Mouse (Mus musculus): ENCODE results near the gene Fads2. TPM values are rescaled to one million over a fixed set of nuclear protein-coding genes. Genes with fewer than 3 reads are reported as not detected.

Fads2 gene
- total and polyA plus RNA-seq, 3 experiments, result 55.2 to 119 TPM; not detected in 1

- peak; percentile 59 for DNase-seq (ENCODE audit: low read depth, low spot score)
- Histone ChIP-seq H3K27me3 (ENCODE audit: control insufficient read depth in 1 of 2, insufficient read depth in 2 of 2, low read length in 2 of 2) (no peaks in the 10 kb centered on the region), H3K36me3 (ENCODE audit: control insufficient read depth in 1 of 2, insufficient read depth in 2 of 2, low read length in 2 of 2) (peaks cover 0 to 18% of the 10 kb centered on the region in 2 experiments; a peak in 2 of 4 replicates), H3K4me1 (ENCODE audit: control insufficient read depth in 1 of 2, insufficient read depth in 2 of 2, low read length in 2 of 2) (peaks cover 17 to 28% of the 10 kb centered on the region in 2 experiments), H3K4me3 (ENCODE audit: control insufficient read depth in 1 of 2, insufficient read depth in 1 of 2, low read depth in 2 of 2, low read length in 2 of 2) (peak overlapping the region in 1 of 2 experiments; percentile 32; a peak in 1 of 4 replicates), H3K27ac (ENCODE audit: control insufficient read depth, low read depth, low read length) (peak overlapping the region; percentile 48), H3K9me3 (replicated peaks; ENCODE audit: insufficient read depth, low read length) (no peaks in the 10 kb centered on the region), H3K79me2 (ENCODE audit: control insufficient read depth, insufficient read depth, low read length, poor library complexity) (no peaks in the 10 kb centered on the region), H3K9ac (ENCODE audit: control insufficient read depth, low read depth, low read length, poor library complexity, severe bottlenecking) (peak overlapping the region; percentile 8; the same call in 1 of the 2 replicates)
- TF ChIP-seq HCFC1 (IDR thresholded peaks at IDR 0.05; ENCODE audit: low read depth, low read length) (peak; percentile 44; the same call in 1 of the 2 replicates), EP300 (IDR thresholded peaks at IDR 0.05; ENCODE audit: low read depth in 1 of 2, low read length in 2 of 2) (peak; percentile 68 to 77), GATA1 (IDR thresholded peaks at IDR 0.05; ENCODE audit: low read depth, low read length) (peak; percentile 89), ETS1 (IDR thresholded peaks at IDR 0.05; ENCODE audit: low read depth, low read length) (peak; percentile 57; the same call in 1 of the 2 replicates), RCOR1 (IDR thresholded peaks at IDR 0.05; ENCODE audit: low read depth, low read length) (peak; percentile 20), TCF12 (IDR thresholded peaks at IDR 0.05; ENCODE audit: low read depth, low read length) (peak; percentile 85), MAZ (IDR thresholded peaks at IDR 0.05; ENCODE audit: low read depth, low read length) (no peak), E2F4 (IDR thresholded peaks at IDR 0.05; ENCODE audit: borderline replicate concordance, low read depth, low read length) (no peak), SIN3A (IDR thresholded peaks at IDR 0.05; ENCODE audit: low read length) (0 out of 2 replicates have a peak, but pooled peaks have one; percentile 40)
Observed at GRCm38 (mm10) chr19:10045707-10046106, 55.8 kb downstream of the Fads2 start.

GRCm38 (mm10) chr19:10043643-10044042 is 57.9 kb downstream of the Fads2 start:
- Histone ChIP-seq H3K9ac (ENCODE audit: control insufficient read depth, low read depth, low read length, poor library complexity, severe bottlenecking) (no peak overlapping the region), H3K27me3 (ENCODE audit: control insufficient read depth in 1 of 2, insufficient read depth in 2 of 2, low read length in 2 of 2) (peaks cover 0 to 4% of the 10 kb centered on the region in 2 experiments; a peak in 1 of 4 replicates), H3K4me1 (ENCODE audit: control insufficient read depth in 1 of 2, insufficient read depth in 2 of 2, low read length in 2 of 2) (peaks cover 17 to 28% of the 10 kb centered on the region in 2 experiments), H3K4me3 (ENCODE audit: control insufficient read depth in 1 of 2, insufficient read depth in 1 of 2, low read depth in 2 of 2, low read length in 2 of 2) (no peak overlapping the region), H3K79me2 (ENCODE audit: control insufficient read depth, insufficient read depth, low read length, poor library complexity) (no peaks in the 10 kb centered on the region), H3K27ac (ENCODE audit: control insufficient read depth, low read depth, low read length) (no peak overlapping the region), H3K36me3 (ENCODE audit: control insufficient read depth in 1 of 2, insufficient read depth in 2 of 2, low read length in 2 of 2) (peaks cover 0 to 18% of the 10 kb centered on the region in 2 experiments; a peak in 2 of 4 replicates), H3K9me3 (replicated peaks; ENCODE audit: insufficient read depth, low read length) (no peaks in the 10 kb centered on the region)
- no peak for TF ChIP-seq MEF2A (IDR thresholded peaks at IDR 0.05; ENCODE audit: extremely low read depth, insufficient replicate concordance, low read depth, low read length, poor library complexity, severe bottlenecking)
- TF ChIP-seq UBTF (IDR thresholded peaks at IDR 0.05; ENCODE audit: borderline replicate concordance, insufficient read depth, low read depth, low read length), result no peak
- no peak for TF ChIP-seq RCOR1 (IDR thresholded peaks at IDR 0.05; ENCODE audit: low read depth, low read length)
- no peak for TF ChIP-seq CHD1 (IDR thresholded peaks at IDR 0.05; ENCODE audit: low read depth, low read length)
- no peak for TF ChIP-seq RAD21 (IDR thresholded peaks at IDR 0.05; ENCODE audit: low read depth, low read length)
- no peak for TF ChIP-seq NELFE (IDR thresholded peaks at IDR 0.05; ENCODE audit: low read depth, low read length)
- no peak for TF ChIP-seq TAL1 (IDR thresholded peaks at IDR 0.05; ENCODE audit: low read length)
- TF ChIP-seq EP300 (IDR thresholded peaks at IDR 0.05; ENCODE audit: low read depth in 1 of 2, low read length in 2 of 2), result no peak
- TF ChIP-seq ZKSCAN1 (IDR thresholded peaks at IDR 0.05; ENCODE audit: low read depth, low read length), result no peak
- DNase-seq (ENCODE audit: low read depth, low spot score), result no peak
